Mouse (Mus musculus) heart, postnatal 0 days (tissue): Measurements from ENCODE around the gene Rbm8a.

Experiments
- CTCF ChIP-seq: IDR thresholded peaks from 2 replicates; pipeline ENCODE4 v1.5.1; 2016; ENCODE audit warnings: antibody characterized with exemption, control low read depth, low read depth
- EP300 ChIP-seq: IDR thresholded peaks from 2 replicates; pipeline ENCODE4 v1.6.1; 2016; ENCODE audit warnings: antibody characterized with exemption, low read depth

- no peak for TF ChIP-seq CTCF
- TF ChIP-seq EP300 = no peak
Observed at GRCm38 (mm10) chr3:96671519-96671918, 41.8 kb downstream of the Rbm8a start.
